21 mouse cellular contexts compared by ENCODE assay signal in genomic region chr11:25737255-25737654, GRCm38 (mm10).
A peak's percentile ranks its signal among the peaks of the same experiment; 100 is the strongest.
DNase-seq lines count a peak whose midpoint lies in the region; ATAC-seq and TF ChIP-seq lines count a peak whose summit lies in the region.
"Had no signal": no experiment of that assay in that cellular context is flagged by ENCODE, and none has a peak within 500 bp of the region (broad histone marks: within the 10 kb centered on the region; RNA-seq: fewer than 3 reads in every experiment).

No protein-coding gene starts in this region.

- no peak for TF ChIP-seq CTCF in forebrain, postnatal 0 days (IDR thresholded peaks at IDR 0.05; ENCODE audit: low read depth)

- DNase-seq in left cerebral cortex, adult 11 months (ENCODE audit: low spot score), result peak; percentile 53
- no peak for DNase-seq in left cerebral cortex, postnatal 4 days
- DNase-seq in forebrain, postnatal 0 days, result peak; percentile 70
- DNase-seq in left cerebral cortex, adult 18-20 months (ENCODE audit: low spot score in 2 of 2), result peak; percentile 7 to 41
- peak; percentile 48 to 59 for DNase-seq in right cerebral cortex, postnatal 36 days (ENCODE audit: low spot score in 2 of 2)
- no peak for DNase-seq in Muller cell, postnatal 12 days (ENCODE audit: inconsistent ontology term)
- DNase-seq: adrenal gland, postnatal 36 days; cerebellum, postnatal 14 days; heart, postnatal 4 days; kidney, adult 2 months; kidney, postnatal 36 days; thymus, postnatal 25 days had no signal

- no peaks in the 10 kb centered on the region for H3K27me3 ChIP-seq in forebrain, postnatal 0 days (ENCODE audit: insufficient read depth, low read length)
- H3K27me3 ChIP-seq: heart, embryonic 13.5 days; liver, embryonic 12.5 days; lung, embryonic 15.5 days; midbrain, embryonic 12.5 days; stomach, embryonic 15.5 days had no signal

- H3K4me1 ChIP-seq in forebrain, postnatal 0 days (ENCODE audit: insufficient read depth), result no peaks in the 10 kb centered on the region
- H3K4me1 ChIP-seq: embryonic facial prominence, embryonic 10.5 days; heart, embryonic 13.5 days; liver, embryonic 12.5 days; lung, embryonic 15.5 days; stomach, embryonic 15.5 days had no signal

- no peaks in the 10 kb centered on the region for H3K9me3 ChIP-seq in forebrain, postnatal 0 days (ENCODE audit: low read length)
- H3K9me3 ChIP-seq: embryonic facial prominence, embryonic 10.5 days; heart, embryonic 13.5 days; liver, embryonic 12.5 days; lung, embryonic 15.5 days; midbrain, embryonic 12.5 days; stomach, embryonic 15.5 days had no signal

- WGBS in forebrain, postnatal 0 days, result 64% methylated on average over 5 of the region's 5 CpGs

- no peaks in the 10 kb centered on the region for H3K36me3 ChIP-seq in forebrain, postnatal 0 days (ENCODE audit: insufficient read depth)
- H3K36me3 ChIP-seq: embryonic facial prominence, embryonic 10.5 days; heart, embryonic 13.5 days; liver, embryonic 12.5 days; lung, embryonic 15.5 days; midbrain, embryonic 12.5 days; stomach, embryonic 15.5 days had no signal

- intact Hi-C loops in left cerebral cortex, postnatal 4 days (cut with DNase I), result no loop called here

- no peak overlapping the region for H3K4me2 ChIP-seq in forebrain, postnatal 0 days (ENCODE audit: low read depth)
- H3K4me2 ChIP-seq: heart, embryonic 13.5 days; liver, embryonic 12.5 days; lung, embryonic 15.5 days; midbrain, embryonic 12.5 days; stomach, embryonic 15.5 days had no signal

- ATAC-seq in forebrain, postnatal 0 days, result peak; percentile 82
- ATAC-seq in monocyte, adult 5-6 weeks (replicated peaks; ENCODE audit: insufficient number of reproducible peaks, low FRiP score, low TSS enrichment, poor library complexity, severe bottlenecking), result no peak
- ATAC-seq: hindbrain, embryonic 16.5 days; liver, embryonic 12.5 days had no signal

- peak overlapping the region; percentile 69 for H3K27ac ChIP-seq in forebrain, postnatal 0 days (ENCODE audit: low read depth, low read length)
- H3K27ac ChIP-seq: embryonic facial prominence, embryonic 10.5 days; heart, embryonic 13.5 days; liver, embryonic 12.5 days; lung, embryonic 15.5 days; macrophage; midbrain, embryonic 12.5 days; stomach, embryonic 15.5 days had no signal

- H3K4me3 ChIP-seq in forebrain, postnatal 0 days (ENCODE audit: low read depth, low read length), result no peak overlapping the region
- H3K4me3 ChIP-seq: embryonic facial prominence, embryonic 10.5 days; heart, embryonic 13.5 days; liver, embryonic 12.5 days; lung, embryonic 15.5 days; midbrain, embryonic 12.5 days; stomach, embryonic 15.5 days had no signal

- H3K9ac ChIP-seq in forebrain, postnatal 0 days, result no peak overlapping the region
- H3K9ac ChIP-seq: heart, embryonic 13.5 days; liver, embryonic 12.5 days; lung, embryonic 15.5 days; midbrain, embryonic 12.5 days; stomach, embryonic 15.5 days had no signal

Comparison
In these comparisons a context has a peak if more than half of its experiments do, and no peak if none do; other contexts are left out.
1. DNase-seq: peak in left cerebral cortex, adult 11 months (single experiment), forebrain, postnatal 0 days (single experiment), left cerebral cortex, adult 18-20 months (2 of 2) and right cerebral cortex, postnatal 36 days (2 of 2); none in left cerebral cortex, postnatal 4 days (single experiment) and Muller cell, postnatal 12 days (single experiment).